Mouse (Mus musculus): ENCODE measurements around the gene Tmem129.

The Tmem129 gene

DNA sequence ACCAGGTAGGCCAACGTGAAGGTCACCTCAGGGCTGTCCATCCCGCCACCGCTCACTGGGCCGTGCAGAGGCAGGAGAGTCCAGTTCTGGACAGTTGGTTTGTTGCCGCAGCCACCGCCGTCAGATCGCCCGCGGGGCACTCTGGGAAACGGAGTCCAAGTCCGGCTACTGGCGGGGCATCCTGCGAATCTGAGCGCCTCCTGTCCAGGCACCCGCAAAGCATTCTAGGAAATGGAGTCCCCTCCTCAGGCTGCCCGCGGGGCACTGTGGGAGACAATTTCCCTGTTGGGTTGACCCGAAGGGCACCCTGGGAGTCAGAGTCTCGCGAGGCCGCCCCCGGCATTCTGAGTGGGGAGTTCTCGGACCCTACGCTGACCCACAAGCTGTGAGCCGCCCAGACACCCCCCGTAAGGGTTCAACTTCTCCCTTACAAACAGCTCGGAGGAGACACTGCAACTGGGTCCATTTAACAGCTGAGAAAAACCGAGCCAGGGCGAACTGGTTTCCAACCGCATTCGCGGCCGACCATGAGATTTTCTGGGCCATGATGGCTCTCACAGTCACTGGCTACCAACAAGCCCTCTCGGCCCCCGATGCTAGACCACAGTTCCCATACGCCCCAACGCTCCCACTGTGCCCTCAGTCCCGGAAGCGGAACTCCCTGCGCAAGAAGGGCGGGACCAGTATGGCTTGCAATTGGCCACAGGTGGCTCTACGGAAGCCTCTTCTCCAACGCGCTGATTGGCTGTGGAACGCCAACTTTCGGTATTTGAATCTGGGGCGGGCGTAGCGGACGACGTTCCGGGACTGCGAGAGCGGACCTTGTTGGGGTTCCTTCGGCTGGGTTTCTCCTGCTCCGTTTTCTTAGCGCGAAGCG is at the start of gene Tmem129, which contains the start of gene Tacc3:
Gene Tmem129, minus strand, starts transcription at position 630 of the 877 bp plus-strand sequence.
Gene Tacc3, plus strand, starts transcription at position 342 of the 877 bp plus-strand sequence.
- peak; percentile 95 for DNase-seq (ENCODE audit: low read depth, low spot score)

DNA sequence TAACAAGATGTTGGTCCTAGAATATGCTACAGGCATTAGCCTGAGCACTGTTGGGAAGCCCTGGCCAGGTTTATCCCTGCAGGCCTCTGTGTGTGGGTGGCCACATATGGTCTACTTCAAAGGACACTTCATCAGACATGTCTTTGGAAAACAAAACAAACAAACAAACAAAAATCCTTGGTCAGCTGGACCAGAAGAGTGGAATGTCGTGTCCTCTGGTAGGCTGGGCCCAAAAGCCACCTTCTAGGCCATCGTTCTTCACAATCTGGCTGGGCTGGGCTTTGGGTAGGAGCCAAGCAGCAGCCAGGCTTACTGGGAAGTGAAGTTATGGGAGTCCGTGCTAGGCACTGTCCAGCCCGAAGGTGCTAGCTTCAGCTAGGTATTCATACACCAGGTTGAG is 48.9 kb upstream of the Tmem129 start:
- DNase-seq (ENCODE audit: low read depth, low spot score): no peak

DNA sequence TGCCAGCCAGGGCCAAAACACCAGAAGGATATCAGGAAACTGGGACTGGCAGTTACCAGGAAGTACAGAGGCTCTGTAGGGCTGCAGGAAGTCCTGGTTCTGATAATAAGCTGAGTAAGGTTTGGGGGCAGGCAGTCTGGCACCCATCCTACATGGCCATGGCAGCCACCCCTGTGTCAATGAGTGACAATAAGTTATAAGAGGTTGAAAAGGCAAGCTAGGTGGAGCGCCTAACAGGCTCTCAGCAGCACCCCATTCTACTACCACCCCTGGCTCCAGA is 48.1 kb upstream of the Tmem129 start:
- DNase-seq (ENCODE audit: low read depth, low spot score): no peak

DNA sequence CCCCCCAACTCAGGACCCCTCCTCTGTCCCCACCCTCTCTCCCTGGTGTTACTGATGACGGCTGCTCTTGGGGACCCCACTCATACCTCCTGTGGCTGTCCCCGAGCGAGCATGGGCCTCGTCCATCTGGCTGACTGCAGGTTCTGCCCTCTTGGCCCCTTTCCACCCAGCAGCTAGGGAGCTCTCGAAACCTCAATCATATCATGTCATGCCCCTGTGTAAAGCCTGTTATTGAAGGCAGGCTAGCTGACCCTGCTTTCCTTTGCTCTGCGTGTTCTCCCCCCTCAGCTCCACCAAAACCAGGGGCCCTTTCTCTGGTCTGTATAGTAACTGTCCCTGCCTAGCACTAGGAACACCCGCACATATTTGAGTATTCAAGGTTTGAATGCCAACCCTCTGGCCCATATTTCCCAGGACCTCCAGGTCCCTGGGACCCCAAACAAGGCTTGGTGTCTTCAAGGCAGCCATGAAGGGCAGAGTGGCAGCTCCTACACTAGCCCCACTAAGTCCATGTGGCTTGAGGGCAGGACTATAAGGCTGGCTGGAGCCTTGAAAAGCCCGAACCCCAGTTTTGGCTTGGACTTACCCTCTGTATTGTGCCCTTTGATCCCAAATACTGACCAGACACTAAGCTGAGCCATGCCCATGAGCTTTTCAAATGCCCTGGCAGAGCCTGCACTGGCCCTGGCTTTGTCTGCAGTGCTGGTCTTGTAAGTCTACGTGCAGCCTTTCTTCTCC is 47.6 kb upstream of the Tmem129 start:
- no peak for DNase-seq (ENCODE audit: low read depth, low spot score)

DNA sequence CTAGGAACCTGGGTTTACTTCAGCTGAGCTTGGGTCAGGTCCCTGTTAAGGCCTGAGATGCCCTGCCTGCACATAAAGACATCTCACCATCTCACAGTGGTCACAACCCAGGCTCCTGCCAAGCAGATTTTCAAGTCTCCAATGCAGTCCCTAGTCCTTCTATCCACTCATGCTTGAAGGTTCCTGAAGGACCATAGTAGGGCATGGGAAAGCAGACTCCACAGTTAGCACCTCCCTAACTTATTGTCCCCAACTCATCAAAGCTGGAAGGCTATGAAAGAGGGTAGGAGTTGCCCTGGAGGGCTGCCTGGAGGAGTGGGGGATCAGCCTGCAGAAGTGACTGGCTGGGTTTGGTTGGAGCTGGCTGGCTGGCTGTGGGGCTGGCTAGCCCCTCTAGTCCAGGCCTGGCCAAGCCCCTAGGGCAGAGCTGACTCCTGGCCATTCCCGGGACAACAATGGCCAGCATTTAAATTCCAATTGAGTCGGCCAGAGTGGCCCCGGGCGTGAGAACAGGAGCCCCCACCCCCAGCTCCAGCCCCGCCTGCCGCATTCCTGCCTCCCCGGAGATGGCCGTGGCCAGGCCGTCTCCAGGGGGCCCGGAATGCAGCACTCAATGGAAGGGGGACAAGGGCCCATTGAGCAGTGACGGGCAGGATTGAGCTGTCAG is 46.9 kb upstream of the Tmem129 start:
- DNase-seq (ENCODE audit: low read depth, low spot score): no peak

DNA sequence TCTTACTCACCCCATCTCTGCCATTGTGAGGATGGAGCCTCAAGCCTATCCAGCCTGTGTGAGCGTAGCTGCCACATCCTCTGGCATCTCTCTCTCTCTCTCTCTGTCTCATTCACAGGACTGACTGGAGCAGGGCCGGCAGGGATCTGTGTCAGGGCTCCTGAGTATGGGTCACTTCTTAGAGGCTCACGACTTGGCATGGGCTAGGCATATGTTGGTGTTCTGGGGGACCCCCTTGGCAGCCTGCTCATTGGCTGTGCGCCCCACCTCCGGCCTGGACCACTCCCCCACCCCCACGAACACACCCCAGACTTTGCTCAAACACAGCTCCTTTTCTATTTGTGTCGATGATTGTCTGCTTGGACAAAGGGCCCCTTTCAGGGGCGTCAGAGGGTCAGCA is 45.8 kb upstream of the Tmem129 start:
- DNase-seq (ENCODE audit: low read depth, low spot score): no peak

DNA sequence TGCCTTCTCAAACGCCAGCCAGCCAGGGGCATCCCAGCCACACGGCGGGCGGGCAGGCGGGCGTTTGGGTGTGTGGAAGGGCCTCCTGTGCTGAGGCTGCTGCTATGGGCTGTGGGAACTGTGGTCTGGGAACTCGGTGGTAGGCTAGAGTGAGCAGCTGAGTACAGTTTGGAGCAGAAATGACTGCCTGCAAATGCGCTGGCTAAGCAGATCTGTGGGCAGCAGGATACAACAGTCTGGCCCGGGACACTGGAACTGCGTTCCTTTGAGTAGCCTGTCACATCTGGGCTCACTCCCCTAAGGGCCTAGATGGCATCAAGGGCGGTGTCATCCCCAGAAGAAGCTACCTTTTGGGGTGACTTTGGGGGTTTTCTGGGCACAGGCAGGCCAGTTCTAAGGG is 43.6 kb upstream of the Tmem129 start:
- no peak for DNase-seq (ENCODE audit: low read depth, low spot score)

DNA sequence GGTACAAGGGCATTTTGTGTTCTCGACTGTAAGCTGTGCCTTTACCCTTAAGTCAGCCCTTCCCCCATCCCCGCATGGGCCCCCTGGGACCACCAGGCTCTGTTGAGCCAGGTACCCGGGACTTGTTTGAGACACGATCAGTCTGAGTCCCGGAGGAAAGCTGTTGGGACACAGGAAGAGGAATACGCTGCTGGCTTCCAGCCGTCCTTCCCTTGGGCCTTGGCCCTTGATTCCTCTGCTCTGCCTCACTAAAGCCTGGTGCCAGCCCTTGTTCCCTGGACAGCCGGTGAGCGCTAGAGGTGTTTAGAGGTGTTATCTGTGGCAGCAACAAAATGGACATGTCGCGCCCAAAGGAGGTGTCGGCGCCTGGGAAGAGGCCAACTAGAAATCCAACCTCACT is 41.8 kb upstream of the Tmem129 start:
- DNase-seq (ENCODE audit: low read depth, low spot score): no peak

DNA sequence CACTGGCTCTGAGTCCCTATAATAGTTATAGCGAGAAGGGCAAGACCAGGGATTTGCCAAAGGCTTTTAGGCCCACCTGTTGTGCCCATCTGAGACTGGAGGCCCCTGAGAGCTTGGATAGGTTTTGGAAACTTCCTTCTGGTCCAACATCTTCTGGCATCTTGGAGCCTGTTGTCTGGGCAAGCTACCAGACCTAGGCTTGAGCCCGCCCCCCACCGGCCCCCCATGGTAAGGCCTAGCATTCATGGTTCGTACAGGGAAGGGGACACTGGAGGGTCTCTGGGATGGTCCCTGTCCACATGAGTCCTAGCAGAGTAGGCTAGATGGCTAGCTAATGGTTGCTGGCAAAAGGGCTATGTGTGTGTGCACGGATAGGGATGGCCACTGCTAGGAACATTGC is 40.5 kb upstream of the Tmem129 start:
- DNase-seq (ENCODE audit: low read depth, low spot score): no peak

DNA sequence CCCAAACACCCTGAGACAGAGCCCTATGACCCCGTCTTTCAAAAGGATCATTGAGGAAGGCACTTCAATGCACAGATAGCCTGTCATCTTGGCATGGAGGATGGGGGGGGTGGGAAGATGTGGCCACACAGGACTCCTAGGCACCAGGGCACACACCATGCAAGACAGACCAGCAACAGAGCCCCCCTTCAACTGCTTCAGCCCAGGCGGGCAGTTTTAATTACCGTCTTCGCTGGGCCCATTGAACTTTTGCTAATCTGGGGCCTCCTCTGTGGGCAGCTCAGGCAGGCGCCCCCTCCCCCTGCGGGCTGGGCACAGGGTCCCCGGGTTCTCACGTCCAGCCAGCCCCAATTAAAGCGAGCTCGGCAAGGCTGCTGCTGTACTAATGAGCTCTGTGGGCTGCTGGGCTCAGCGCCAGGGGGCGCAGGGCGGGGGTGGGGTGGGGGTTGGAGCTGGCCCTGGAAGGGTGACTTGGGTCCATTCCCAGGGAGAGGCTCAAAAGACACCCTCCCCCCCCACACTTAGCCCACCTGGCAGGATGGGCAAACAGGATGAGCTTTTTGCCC is 39.8 kb upstream of the Tmem129 start:
- no peak for DNase-seq (ENCODE audit: low read depth, low spot score)

DNA sequence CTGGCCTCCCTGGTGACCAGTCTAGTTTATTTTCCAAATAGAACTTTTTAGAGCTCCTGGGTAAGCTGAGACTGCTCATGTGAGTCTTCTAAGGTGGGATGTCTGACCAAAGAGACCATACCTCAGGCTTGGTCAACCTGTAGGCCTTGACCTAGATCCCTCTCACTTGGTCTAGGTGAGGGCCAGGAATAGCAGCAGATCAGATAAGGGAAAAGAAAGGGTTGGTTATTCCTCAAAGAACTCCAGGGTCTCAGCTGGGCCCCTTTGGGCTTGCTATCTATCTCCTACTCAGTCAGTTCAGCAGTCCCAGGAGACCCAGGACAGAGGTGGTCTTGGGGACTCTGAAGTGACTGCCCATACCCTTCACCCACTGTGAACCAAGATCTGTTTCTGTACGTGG is 39.3 kb upstream of the Tmem129 start:
- no peak for DNase-seq (ENCODE audit: low read depth, low spot score)

DNA sequence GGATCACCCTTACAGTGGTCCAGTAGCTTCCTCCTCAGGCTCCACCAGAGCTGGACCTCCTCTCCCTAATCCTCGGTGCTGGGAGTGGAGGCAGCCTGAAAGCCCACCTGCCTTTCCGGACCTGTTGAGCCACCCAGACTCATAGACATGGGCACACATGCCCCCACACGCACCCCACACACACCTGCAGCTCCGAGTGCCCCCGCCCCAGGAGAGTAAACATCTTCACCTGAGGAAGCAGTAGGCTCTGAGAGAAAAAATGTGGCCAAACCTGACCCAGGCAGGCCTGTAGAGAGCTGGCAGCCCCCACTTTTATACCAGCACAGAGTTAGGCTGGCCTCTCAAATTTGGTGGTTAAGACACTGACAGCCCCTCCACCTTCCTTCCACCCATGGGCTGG is 38.2 kb upstream of the Tmem129 start:
- DNase-seq (ENCODE audit: low read depth, low spot score): no peak

DNA sequence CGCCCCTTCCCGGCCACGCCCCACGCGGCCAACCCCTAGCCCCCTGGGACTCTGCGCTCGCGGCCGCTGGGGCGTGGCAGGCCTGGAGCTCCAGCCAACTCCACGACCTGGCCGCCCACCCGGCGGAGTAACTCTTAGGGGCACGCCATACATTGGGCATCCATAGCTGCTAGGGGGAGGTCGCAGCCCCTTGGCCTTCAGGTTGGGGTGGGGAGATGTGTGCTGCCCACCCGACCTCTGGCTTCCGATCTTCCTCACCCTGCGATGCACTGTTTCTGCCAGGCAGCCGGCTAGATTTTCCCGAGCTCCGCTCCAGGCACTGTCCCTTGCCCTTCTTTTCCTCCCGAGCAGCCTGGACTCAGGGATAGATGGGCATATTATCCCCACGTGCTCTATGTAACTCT is 37.5 kb upstream of the Tmem129 start:
- no peak for DNase-seq (ENCODE audit: low read depth, low spot score)

DNA sequence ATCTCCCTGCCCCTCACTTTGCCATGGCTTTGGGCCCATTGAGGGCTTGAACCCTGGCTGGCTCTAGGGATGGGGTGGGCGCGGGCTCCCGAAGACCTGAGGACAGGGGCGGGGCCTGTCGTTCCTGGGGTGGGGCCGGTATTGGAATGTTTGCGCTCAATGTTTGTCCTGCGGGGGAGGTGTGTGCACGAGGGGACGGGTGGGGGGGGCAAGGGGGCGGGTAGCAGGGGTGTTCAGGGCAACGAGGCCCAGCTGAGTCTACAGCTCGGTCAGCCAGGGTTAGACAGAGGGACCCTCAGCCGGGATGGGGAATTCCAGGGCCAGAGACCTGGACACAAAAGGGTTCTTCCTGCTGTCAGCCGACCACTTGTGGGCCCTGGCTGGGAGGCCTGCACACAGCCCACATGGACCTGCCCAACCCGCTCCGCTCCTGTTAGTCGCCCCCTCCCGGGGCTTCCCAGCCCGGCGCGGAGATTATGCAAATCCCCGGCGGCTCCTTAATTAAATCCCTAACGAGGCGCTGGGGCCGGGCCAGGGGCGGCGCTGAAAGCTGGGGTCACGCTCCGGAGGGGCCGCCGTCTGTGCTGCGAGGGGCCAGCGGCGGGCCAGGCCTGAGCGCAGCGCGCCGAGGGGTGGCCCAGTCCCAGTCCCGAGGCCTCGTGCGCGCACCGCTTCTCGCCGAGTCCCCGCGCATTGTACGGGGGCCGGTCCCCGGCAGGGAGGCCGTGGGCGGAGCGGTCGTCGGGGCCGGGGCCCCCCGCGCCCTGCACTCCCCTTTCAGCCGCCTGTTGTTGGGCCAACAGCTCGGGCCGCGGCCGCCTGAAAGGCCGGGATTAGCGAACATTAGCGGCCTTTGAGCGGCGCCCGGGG is 36.9 kb upstream of the Tmem129 start:
- DNase-seq (ENCODE audit: low read depth, low spot score): peak; percentile 40

DNA sequence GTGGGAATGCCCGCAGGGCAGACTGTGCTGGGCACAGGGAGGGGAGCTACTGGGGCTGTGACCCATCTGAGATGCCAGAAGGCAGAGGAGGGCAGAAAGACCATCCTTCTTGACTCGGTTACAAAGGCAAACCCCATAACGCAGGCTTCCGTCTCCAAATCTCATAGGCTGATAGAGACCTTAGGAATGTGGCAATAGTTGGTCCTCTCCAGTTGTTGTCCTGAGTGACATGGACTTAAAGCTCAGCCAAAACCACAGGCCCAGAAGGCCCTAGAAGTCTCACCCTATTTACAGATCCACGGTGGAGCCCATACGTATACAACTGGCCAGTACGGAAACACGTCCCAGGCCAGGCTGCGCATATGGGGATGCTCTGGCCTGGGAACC is 36.2 kb upstream of the Tmem129 start:
- DNase-seq (ENCODE audit: low read depth, low spot score): no peak

DNA sequence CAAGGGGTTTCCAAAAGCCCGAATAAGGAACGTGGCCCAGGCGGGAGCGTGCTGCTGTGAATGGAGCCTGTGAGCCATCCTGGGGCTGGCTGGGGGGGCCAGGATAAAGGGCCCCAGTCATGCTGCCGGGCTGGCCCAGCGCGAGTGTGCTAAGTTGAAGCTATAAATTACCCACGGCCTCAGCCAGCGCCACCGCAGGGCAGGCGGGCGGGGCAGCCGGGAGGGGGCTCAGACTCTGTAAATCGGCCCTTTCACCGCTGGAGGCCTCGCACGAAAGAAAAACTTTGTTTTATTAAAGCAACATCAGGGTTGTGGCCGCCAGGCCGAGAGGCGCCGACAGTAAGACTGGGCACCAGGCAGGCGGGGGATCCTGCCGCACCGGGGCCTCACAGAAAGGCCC is 34.2 kb upstream of the Tmem129 start:
- DNase-seq (ENCODE audit: low read depth, low spot score): peak; percentile 70

DNA sequence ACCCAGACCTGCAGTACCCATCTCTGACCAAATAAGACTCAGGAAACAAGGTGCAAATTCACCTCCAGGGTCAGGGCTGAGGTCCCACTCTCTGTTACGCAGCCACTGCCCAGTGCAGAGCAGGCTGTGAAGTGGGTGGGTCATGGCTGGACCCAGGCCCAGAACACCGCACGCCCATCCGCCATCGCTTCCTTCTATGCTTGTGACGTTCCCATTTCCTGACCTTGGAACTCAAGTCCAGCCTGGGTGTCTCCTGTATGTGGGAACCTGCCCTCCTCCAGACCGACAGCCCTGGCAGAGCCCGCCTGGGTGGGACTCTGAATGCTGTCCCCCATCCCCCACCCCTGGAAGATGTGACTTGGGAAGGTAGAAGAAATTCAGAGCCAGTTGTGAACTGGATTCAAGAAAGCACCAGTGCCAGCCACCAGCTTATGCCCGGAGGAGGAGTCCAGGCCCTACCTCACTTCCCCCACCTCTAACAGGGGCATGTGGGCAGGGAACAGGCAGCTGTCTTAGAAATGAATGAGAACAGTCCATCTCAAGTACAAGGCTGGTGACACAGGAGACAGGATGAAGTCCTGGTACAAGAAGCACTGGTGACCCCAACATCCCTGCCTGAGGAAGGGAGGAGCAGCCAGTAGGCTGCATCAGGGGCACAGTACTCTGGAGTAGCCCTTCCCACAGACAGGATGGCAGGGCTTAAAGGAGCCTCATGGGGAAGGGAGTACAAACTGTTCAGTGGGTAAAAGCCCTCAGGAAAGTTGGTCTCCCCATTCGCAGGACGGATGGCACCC is 31.8 kb upstream of the Tmem129 start:
- no peak for DNase-seq (ENCODE audit: low read depth, low spot score)

DNA sequence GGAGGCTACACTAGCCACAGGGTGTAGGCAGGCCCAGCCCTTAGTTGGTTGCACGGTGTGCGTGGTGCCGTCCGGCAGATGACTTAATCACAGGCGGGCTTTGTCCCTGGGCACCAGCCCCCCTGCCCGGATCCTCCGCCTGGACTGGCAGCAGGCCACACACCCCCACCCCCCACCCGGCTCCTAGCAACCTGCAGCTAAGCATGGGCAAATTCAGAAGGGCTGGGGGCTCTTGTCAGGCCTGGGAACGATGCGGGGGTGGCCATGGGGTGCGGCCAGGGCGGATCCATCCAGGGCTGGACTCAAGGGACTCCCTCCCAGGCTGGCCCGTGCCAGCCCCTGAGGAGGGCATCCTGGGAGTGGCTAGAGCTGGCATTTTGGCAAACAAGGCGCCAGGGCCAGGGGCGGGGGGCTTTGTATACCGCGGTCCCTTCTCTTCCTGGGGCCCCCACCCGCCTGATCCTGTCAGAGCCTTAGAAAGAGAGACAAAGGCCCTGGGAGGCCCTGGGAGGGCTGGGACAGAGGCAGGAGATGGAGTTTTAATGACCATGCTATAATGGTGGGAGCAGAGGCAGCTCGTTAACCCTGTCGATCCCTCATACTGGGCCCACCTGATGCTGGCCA is 31.1 kb upstream of the Tmem129 start:
- peak; percentile 16 for DNase-seq (ENCODE audit: low read depth, low spot score)

DNA sequence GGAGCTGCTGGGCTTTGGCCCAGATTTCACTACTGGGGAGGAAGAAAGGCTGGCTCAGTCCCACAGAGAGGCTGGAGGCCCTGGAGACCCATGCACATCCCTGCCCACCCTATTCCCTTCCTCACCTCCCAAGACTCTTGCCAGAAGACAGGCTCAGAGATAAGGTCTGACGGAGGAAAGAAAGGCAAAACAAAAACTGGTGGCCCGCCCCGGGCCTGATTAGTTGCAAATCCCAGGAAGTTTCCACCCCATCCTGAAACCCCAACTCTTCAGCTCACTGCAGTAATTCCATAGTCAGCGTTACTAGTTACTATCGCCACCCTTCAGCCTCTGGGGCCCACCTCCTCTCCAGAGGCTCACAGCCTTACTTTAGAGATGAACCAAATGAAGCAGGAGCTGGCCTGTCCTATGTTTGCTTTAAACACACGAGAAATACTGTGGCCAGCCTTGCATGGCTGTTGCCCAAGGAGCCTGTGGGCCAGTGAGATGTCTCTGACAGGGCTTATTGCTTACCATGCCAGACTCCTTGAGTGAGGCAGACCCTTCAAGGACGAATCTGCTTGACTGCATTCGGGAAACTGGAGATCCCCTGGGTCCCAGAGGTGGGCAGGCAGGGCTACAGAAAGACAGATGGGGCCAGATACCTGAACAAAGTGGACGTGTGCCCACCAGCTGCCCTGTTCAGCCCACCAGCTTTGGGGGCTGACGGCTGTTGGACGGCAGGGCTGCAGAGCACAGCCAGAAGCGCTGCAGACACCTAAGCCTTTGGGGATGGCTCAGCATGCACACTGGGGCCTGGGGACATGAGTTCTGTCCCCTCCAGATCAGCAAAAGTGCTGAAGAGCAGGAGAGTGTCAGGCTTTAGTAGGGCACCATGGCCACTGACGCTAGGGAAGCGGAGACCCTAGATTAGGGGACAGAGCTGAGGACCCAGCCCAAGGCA is 30.3 kb upstream of the Tmem129 start:
- DNase-seq (ENCODE audit: low read depth, low spot score): no peak
